9 mouse cellular contexts compared by ENCODE assay signal in genomic region chr16:11984271-11984791, GRCm38 (mm10). TPM values are rescaled to one million over a fixed set of nuclear protein-coding genes. Genes with fewer than 3 reads are reported as not detected.
DNase-seq lines count a peak whose midpoint lies in the region; ATAC-seq and TF ChIP-seq lines count a peak whose summit lies in the region.
"Had no signal": no experiment of that assay in that cellular context is flagged by ENCODE, and none has a peak within 500 bp of the region (broad histone marks: within the 10 kb centered on the region; RNA-seq: fewer than 3 reads in every experiment).

No protein-coding gene starts in this region.

- no peak overlapping the region for H3K27ac ChIP-seq in embryonic facial prominence, embryonic 15.5 days (replicated peaks)
- H3K27ac ChIP-seq in hindbrain, embryonic 15.5 days (replicated peaks): peak overlapping the region; percentile 78
- H3K27ac ChIP-seq in liver, embryonic 16.5 days (ENCODE audit: low read length): no peak overlapping the region
- no peak overlapping the region for H3K27ac ChIP-seq in small intestine, adult 2 months (ENCODE audit: insufficient read depth, low read depth, low read length)

- TF ChIP-seq POLR2A in small intestine, adult 2 months (IDR thresholded peaks at IDR 0.05; ENCODE audit: low read depth, low read length): no peak

- peak overlapping the region; percentile 31 for H3K9ac ChIP-seq in embryonic facial prominence, embryonic 15.5 days
- peak overlapping the region; percentile 73 for H3K9ac ChIP-seq in hindbrain, embryonic 15.5 days
- no peak overlapping the region for H3K9ac ChIP-seq in liver, embryonic 16.5 days (ENCODE audit: low read depth, low read length)

- WGBS in embryonic facial prominence, embryonic 15.5 days: 1% methylated on average over 60 of the region's 76 CpGs
- WGBS in hindbrain, embryonic 15.5 days: under 1% methylated on average over 53 of the region's 76 CpGs
- under 1% methylated on average over 68 of the region's 76 CpGs for whole genome bisulfite sequencing in liver, embryonic 16.5 days (ENCODE audit: insufficient replicate concordance)
- WGBS in small intestine, adult 2 months: 2% methylated on average over 76 of the region's 76 CpGs

- ATAC-seq in embryonic facial prominence, embryonic 15.5 days (ENCODE audit: insufficient number of reproducible peaks, low FRiP score, low TSS enrichment, low read depth): peak; percentile 63; the same call in 1 of the 2 replicates
- peak; percentile 81 for ATAC-seq in hindbrain, embryonic 15.5 days (ENCODE audit: low FRiP score, low read depth)
- ATAC-seq in liver, embryonic 16.5 days (ENCODE audit: low read depth): no peak

- H3K4me1 ChIP-seq in embryonic facial prominence, embryonic 15.5 days: peaks cover 21% of the 10 kb centered on the region
- peaks cover 44% of the 10 kb centered on the region for H3K4me1 ChIP-seq in hindbrain, embryonic 15.5 days (replicated peaks)
- no peaks in the 10 kb centered on the region for H3K4me1 ChIP-seq in liver, embryonic 16.5 days (ENCODE audit: control insufficient read depth, low read depth, low read length)
- no peaks in the 10 kb centered on the region for H3K4me1 ChIP-seq in small intestine, adult 2 months (ENCODE audit: control insufficient read depth, insufficient read depth, insufficient read length, low read length)

- H3K36me3 ChIP-seq in embryonic facial prominence, embryonic 15.5 days: no peaks in the 10 kb centered on the region
- no peaks in the 10 kb centered on the region for H3K36me3 ChIP-seq in hindbrain, embryonic 15.5 days
- no peaks in the 10 kb centered on the region for H3K36me3 ChIP-seq in liver, embryonic 16.5 days (ENCODE audit: control insufficient read depth, insufficient read depth)
- no peaks in the 10 kb centered on the region for H3K36me3 ChIP-seq in small intestine, adult 2 months (ENCODE audit: control insufficient read depth, insufficient read depth, low read length)

- no peaks in the 10 kb centered on the region for H3K9me3 ChIP-seq in embryonic facial prominence, embryonic 15.5 days (replicated peaks)
- H3K9me3 ChIP-seq in hindbrain, embryonic 15.5 days: no peaks in the 10 kb centered on the region
- no peaks in the 10 kb centered on the region for H3K9me3 ChIP-seq in liver, embryonic 16.5 days (replicated peaks; ENCODE audit: control insufficient read depth, low read length)

- peak overlapping the region; percentile 97 for H3K4me2 ChIP-seq in embryonic facial prominence, embryonic 15.5 days (replicated peaks)
- H3K4me2 ChIP-seq in hindbrain, embryonic 15.5 days: peak overlapping the region; percentile 99
- peak overlapping the region; percentile 52 for H3K4me2 ChIP-seq in liver, embryonic 16.5 days (ENCODE audit: low read depth, low read length)

- peaks cover 96% of the 10 kb centered on the region for H3K27me3 ChIP-seq in embryonic facial prominence, embryonic 15.5 days
- peaks cover 13% of the 10 kb centered on the region; the same call in 1 of the 2 replicates for H3K27me3 ChIP-seq in hindbrain, embryonic 15.5 days
- H3K27me3 ChIP-seq in liver, embryonic 16.5 days (ENCODE audit: control insufficient read depth, insufficient read depth, low read depth, low read length): peaks cover 57% of the 10 kb centered on the region
- peaks cover 28% of the 10 kb centered on the region for H3K27me3 ChIP-seq in small intestine, adult 2 months (ENCODE audit: control insufficient read depth, insufficient read depth, low read length)

- no peak for TF ChIP-seq CTCF in small intestine, adult 2 months (IDR thresholded peaks at IDR 0.05; ENCODE audit: extremely low read depth, insufficient read length, insufficient replicate concordance, low read depth, low read length)

- DNase-seq in layer of hippocampus, adult 18-20 months (ENCODE audit: low spot score in 2 of 2): peak; percentile 39
- no peak for DNase-seq in layer of hippocampus, adult 9-10 months (ENCODE audit: low spot score)
- peak; percentile 40 to 43 for DNase-seq in adrenal gland, postnatal 36 days
- DNase-seq in T-cell, adult 2 months (ENCODE audit: low spot score): no peak

- peak overlapping the region; percentile 55 for H3K4me3 ChIP-seq in embryonic facial prominence, embryonic 15.5 days (replicated peaks)
- H3K4me3 ChIP-seq in hindbrain, embryonic 15.5 days: peak overlapping the region; percentile 82
- peak overlapping the region; percentile 36 for H3K4me3 ChIP-seq in liver, embryonic 16.5 days (ENCODE audit: low read depth, low read length)
- H3K4me3 ChIP-seq in small intestine, adult 2 months (ENCODE audit: low read depth, low read length): peak overlapping the region; percentile 27

RNA-seq across cellular contexts. Expression of gene Shisa9, which starts 0.4 kb away (rescaled TPM):
- 10 to 100 TPM; 54.2 to 55.1 TPM for total RNA-seq in layer of hippocampus, adult 18-20 months (2021)
- total RNA-seq in adrenal gland, postnatal 36 days (2021): 1 to 10 TPM; 2.2 to 2.5 TPM
- 1.4 and 1.5 TPM in 2 replicates for polyA plus RNA-seq in embryonic facial prominence, embryonic 15.5 days (2015; fragmentation: Nextera tagmentation; extraction: Ambion mirVana)
- polyA plus RNA-seq in hindbrain, embryonic 15.5 days (2015; fragmentation: Nextera tagmentation; extraction: Ambion mirVana): 10.4 and 14.3 TPM in 2 replicates
- 0.08 and 0.22 TPM in 2 replicates for polyA plus RNA-seq in liver, embryonic 16.5 days (2015; fragmentation: Nextera tagmentation; extraction: Ambion mirVana)
- polyA plus RNA-seq in small intestine, adult 2 months (2012; rRNA removed): 0.03 and 0.17 TPM in 2 replicates
- polyA plus RNA-seq: large intestine, adult 2 months had no signal

Comparison
In these comparisons a context has a peak if more than half of its experiments do, and no peak if none do; other contexts are left out.
1. DNase-seq: peak in layer of hippocampus, adult 18-20 months (2 of 2) and adrenal gland, postnatal 36 days (2 of 2); none in layer of hippocampus, adult 9-10 months (single experiment) and T-cell, adult 2 months (single experiment).
2. H3K4me3 ChIP-seq: peak in every context shown above with its lines; median percentile 82 in hindbrain, embryonic 15.5 days; 55 in embryonic facial prominence, embryonic 15.5 days; 36 in liver, embryonic 16.5 days; 27 in small intestine, adult 2 months.
3. Peak in every context shown above with its lines, with median percentiles within 50 percentile points of each other: H3K4me2 ChIP-seq.